7 mouse cellular contexts compared by ENCODE assay signal in the genomic region with DNA sequence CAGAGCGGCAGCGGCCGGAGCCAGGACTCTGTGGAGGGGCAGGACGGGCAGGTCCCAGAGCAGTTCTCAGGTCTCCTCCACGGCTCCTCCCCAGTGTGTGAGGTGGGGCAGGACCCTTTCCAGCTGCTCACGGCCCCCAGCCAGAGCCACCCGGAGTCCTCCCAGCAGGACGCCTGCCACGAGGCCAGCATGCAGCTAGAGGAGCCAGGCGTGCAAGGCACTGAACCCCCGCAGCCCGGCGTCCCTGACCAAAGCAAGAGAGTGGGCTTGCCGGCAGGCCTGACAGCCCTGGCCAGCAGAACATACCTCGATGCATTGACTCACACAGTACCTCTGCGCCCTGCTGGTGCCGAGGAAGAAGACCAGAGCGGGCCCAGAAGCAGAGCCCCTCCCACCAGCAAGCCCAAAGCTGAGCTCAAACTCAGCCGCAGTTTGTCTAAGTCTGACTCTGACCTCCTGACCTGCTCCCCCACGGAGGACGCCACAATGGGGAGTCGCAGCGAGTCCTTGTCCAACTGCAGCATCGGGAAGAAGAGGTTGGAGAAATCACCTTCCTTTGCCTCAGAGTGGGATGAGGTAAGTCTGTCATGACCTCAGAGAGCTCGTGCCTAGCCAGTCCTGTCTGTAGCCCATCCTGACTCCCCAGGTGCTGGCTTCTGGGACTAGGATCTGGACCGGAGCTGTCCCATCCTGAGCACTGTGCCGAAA.
DNase-seq lines count a peak whose midpoint lies in the region; ATAC-seq and TF ChIP-seq lines count a peak whose summit lies in the region.

No protein-coding gene starts in this region.

- peak; percentile 23 for ATAC-seq in common myeloid progenitor, adult 5-6 weeks (replicated peaks; ENCODE audit: low read depth, poor library complexity, severe bottlenecking)
- peak; percentile 45 for ATAC-seq in limb, embryonic 14.5 days (ENCODE audit: low FRiP score, low read depth)
- peak; percentile 52; the same call in 1 of the 2 replicates for ATAC-seq in midbrain, embryonic 16.5 days

- H3K4me1 ChIP-seq in erythroblast, embryonic 14.5 days (ENCODE audit: control insufficient read depth) = peaks cover 20% of the 10 kb centered on the region
- peaks cover 36% of the 10 kb centered on the region for H3K4me1 ChIP-seq in limb, embryonic 14.5 days (ENCODE audit: control insufficient read depth, insufficient read depth, low read length)
- H3K4me1 ChIP-seq in midbrain, embryonic 16.5 days (ENCODE audit: control insufficient read depth, insufficient read depth, low read length) = peaks cover 13% of the 10 kb centered on the region

- TF ChIP-seq POLR2A in limb, embryonic 14.5 days (IDR thresholded peaks at IDR 0.05; ENCODE audit: borderline replicate concordance, extremely low read depth, insufficient read depth, insufficient read length) = no peak

- peak; percentile 73 to 74 for DNase-seq in heart, postnatal 10 days
- DNase-seq in limb, embryonic 14.5 days (ENCODE audit: low spot score) = no peak
- no peak for DNase-seq in retina, embryonic 14.5 days (ENCODE audit: low spot score)
- DNase-seq in ovary, postnatal 36 days (ENCODE audit: low spot score) = no peak

- intact Hi-C loops in heart, postnatal 10 days (cut with DNase I) = loop anchor here (5.0 kb wide), 1 partner anchor 39 kb away; no protein-coding TSS in a partner anchor

- peak overlapping the region; percentile 93 for H3K27ac ChIP-seq in limb, embryonic 14.5 days (replicated peaks; ENCODE audit: low read depth, low read length)
- H3K27ac ChIP-seq in midbrain, embryonic 16.5 days (ENCODE audit: low read length) = peak overlapping the region; percentile 63

- peak overlapping the region; percentile 35 for H3K4me3 ChIP-seq in erythroblast, embryonic 14.5 days (replicated peaks)
- peak overlapping the region; percentile 21 for H3K4me3 ChIP-seq in limb, embryonic 14.5 days (replicated peaks; ENCODE audit: low read length)
- no peak overlapping the region; the same call in 1 of the 2 replicates for H3K4me3 ChIP-seq in midbrain, embryonic 16.5 days (ENCODE audit: low read depth, low read length)

- peak overlapping the region; percentile 54 for H3K9ac ChIP-seq in limb, embryonic 14.5 days (ENCODE audit: low read depth, low read length, severe bottlenecking)
- no peak overlapping the region for H3K9ac ChIP-seq in midbrain, embryonic 16.5 days (ENCODE audit: low read depth, low read length)

- no peaks in the 10 kb centered on the region for H3K9me3 ChIP-seq in erythroblast, embryonic 14.5 days (ENCODE audit: control insufficient read depth, low read length)
- no peaks in the 10 kb centered on the region for H3K9me3 ChIP-seq in limb, embryonic 14.5 days (ENCODE audit: control insufficient read depth, low read length)
- no peaks in the 10 kb centered on the region for H3K9me3 ChIP-seq in midbrain, embryonic 16.5 days (replicated peaks; ENCODE audit: control insufficient read depth, low read length, poor library complexity, severe bottlenecking)

- WGBS in limb, embryonic 14.5 days = 34% methylated on average over 27 of the region's 27 CpGs
- WGBS in midbrain, embryonic 16.5 days = 27% methylated on average over 27 of the region's 27 CpGs

- H3K36me3 ChIP-seq in erythroblast, embryonic 14.5 days (ENCODE audit: control insufficient read depth) = peaks cover 5% of the 10 kb centered on the region
- H3K36me3 ChIP-seq in limb, embryonic 14.5 days (ENCODE audit: control insufficient read depth, insufficient read depth, low read length) = peaks cover 18% of the 10 kb centered on the region
- H3K36me3 ChIP-seq in midbrain, embryonic 16.5 days (ENCODE audit: control insufficient read depth, insufficient read depth, low read length) = peaks cover 4% of the 10 kb centered on the region; the same call in 1 of the 2 replicates

- peaks cover 26% of the 10 kb centered on the region for H3K27me3 ChIP-seq in erythroblast, embryonic 14.5 days (ENCODE audit: control insufficient read depth)
- no peaks in the 10 kb centered on the region for H3K27me3 ChIP-seq in limb, embryonic 14.5 days (ENCODE audit: control insufficient read depth, insufficient read depth, low read length)
- no peaks in the 10 kb centered on the region for H3K27me3 ChIP-seq in midbrain, embryonic 16.5 days (ENCODE audit: control insufficient read depth, insufficient read depth, low read depth, low read length)

- peak overlapping the region; percentile 46 for H3K4me2 ChIP-seq in limb, embryonic 14.5 days (replicated peaks; ENCODE audit: low read depth, low read length, severe bottlenecking)
- peak overlapping the region; percentile 24 for H3K4me2 ChIP-seq in midbrain, embryonic 16.5 days (ENCODE audit: low read length)

Comparison
In these comparisons a context has a peak if more than half of its experiments do, and no peak if none do; other contexts are left out.
1. DNase-seq: peak in heart, postnatal 10 days (2 of 2); none in limb, embryonic 14.5 days (single experiment), retina, embryonic 14.5 days (single experiment) and ovary, postnatal 36 days (single experiment).
2. Peak in every context shown above with its lines, with median percentiles within 50 percentile points of each other: ATAC-seq.